Mouse (Mus musculus) lung, adult 2 months (tissue): ENCODE results near the gene Kif1a.

Experiments
- CTCF ChIP-seq: fragments of 200-500 bp; IDR thresholded peaks from 2 replicates; pipeline ENCODE4 v1.5.1; 2011; ENCODE audit warnings: mild to moderate bottlenecking, low read length, control low read depth; ENCODE audit not compliant: insufficient read depth
- POLR2A ChIP-seq: fragments of 200-500 bp; IDR thresholded peaks from 2 replicates; pipeline ENCODE4 v1.6.1; 2011; ENCODE audit warnings: low read depth, mild to moderate bottlenecking, control low read depth, low read length, borderline replicate concordance; ENCODE audit errors: extremely low read depth

GRCm38 (mm10) chr1:93085136-93085535 lies 16.6 kb downstream of the Kif1a start:
- no peak for TF ChIP-seq CTCF
- TF ChIP-seq POLR2A: no peak
